Mouse (Mus musculus) neural tube, embryonic 15.5 days (tissue): Measurements from ENCODE around the gene Esr1. TPM values are rescaled to one million over a fixed set of nuclear protein-coding genes. Genes with fewer than 3 reads are reported as not detected.
A peak's percentile ranks its signal among the peaks of the same experiment; 100 is the strongest.

Experiments used
- ATAC-seq: fragments of 200-750 bp; cut with Nextera tagmentation; 2 replicates; pipeline ENCODE4 v1.8.0; 2017; ENCODE audit warnings: mild to moderate bottlenecking, moderate TSS enrichment, moderate library complexity; ENCODE audit not compliant: low FRiP score
- H3K27ac ChIP-seq: fragments of 300-500 bp; sonication (generic); replicated peaks from 2 replicates; pipeline ENCODE4 v1.5.1; 2015; ENCODE audit warnings: mild to moderate bottlenecking, inconsistent platforms
- H3K27me3 ChIP-seq: fragments of 300-500 bp; sonication (generic); replicated peaks from 2 replicates; pipeline ENCODE4 v1.6.1; 2015; ENCODE audit warnings: inconsistent platforms
- H3K36me3 ChIP-seq: fragments of 300-500 bp; sonication (generic); 2 replicates; pipeline ENCODE4 v1.6.1; 2015; ENCODE audit warnings: inconsistent platforms
- H3K4me1 ChIP-seq: fragments of 300-500 bp; sonication (generic); 2 replicates; pipeline ENCODE4 v1.6.1; 2015; ENCODE audit warnings: inconsistent platforms
- H3K4me2 ChIP-seq: fragments of 300-500 bp; sonication (generic); 2 replicates; pipeline ENCODE4 v1.6.1; 2015; ENCODE audit warnings: inconsistent platforms, mild to moderate bottlenecking, moderate library complexity
- H3K4me3 ChIP-seq: fragments of 300-500 bp; sonication (generic); replicated peaks from 2 replicates; pipeline ENCODE4 v1.5.1; 2015; ENCODE audit warnings: mild to moderate bottlenecking, inconsistent platforms
- H3K9ac ChIP-seq: fragments of 300-500 bp; sonication (generic); replicated peaks from 2 replicates; pipeline ENCODE4 v1.6.1; 2015; ENCODE audit warnings: mild to moderate bottlenecking, inconsistent platforms
- H3K9me3 ChIP-seq: fragments of 300-500 bp; sonication (generic); replicated peaks from 2 replicates; pipeline ENCODE4 v1.6.1; 2016; ENCODE audit warnings: inconsistent platforms
- WGBS: fragments of 180-500 bp; shearing (Covaris S2); methylation state at CpG from one replicate; pipeline ENCODE4 v1.1.7; 2015; ENCODE audit warnings: mixed read lengths; 5-methylcytosine and 5-hydroxymethylcytosine counted together
- polyA plus RNA-seq: library from polyadenylated mRNA; unstranded; fragments of >200 nt; fragmentation: Nextera tagmentation; extraction: Ambion mirVana; gene quantifications from 2 replicates; pipeline ENCODE4 v1.2.1, GENCODE M21; 2015

Gene Esr1
- polyA plus RNA-seq, 1 experiment from 2014 or later: 0.70 TPM

DNA sequence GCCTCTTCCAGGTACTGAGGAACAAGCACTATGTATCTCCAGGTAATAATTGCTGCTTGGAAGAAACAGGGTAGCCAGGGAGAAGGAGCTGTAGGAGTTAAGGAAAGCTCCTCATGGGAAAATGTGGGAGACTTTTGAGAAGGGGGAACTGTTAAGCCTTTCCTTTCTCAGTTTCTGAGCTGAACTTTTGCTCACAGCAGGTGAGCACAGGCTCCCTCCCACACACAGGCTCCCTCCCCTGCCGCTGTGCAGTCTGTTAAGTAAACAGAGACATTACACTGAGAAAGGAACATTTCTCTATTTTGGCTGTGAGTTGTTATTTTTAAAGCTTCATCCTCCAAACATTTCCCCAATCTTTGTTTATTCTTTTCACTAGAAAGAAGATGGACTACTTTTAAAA lies 354.4 kb downstream of the Esr1 start:
- no peak for ATAC-seq
- Histone ChIP-seq H3K4me3 (no peak overlapping the region), H3K27ac (no peak overlapping the region), H3K4me2 (no peak overlapping the region), H3K9me3 (no peaks in the 10 kb centered on the region), H3K9ac (no peak overlapping the region), H3K4me1 (no peaks in the 10 kb centered on the region), H3K36me3 (no peaks in the 10 kb centered on the region), H3K27me3 (no peaks in the 10 kb centered on the region)
- 35% methylated on average over 1 of the region's 1 CpGs for WGBS

DNA sequence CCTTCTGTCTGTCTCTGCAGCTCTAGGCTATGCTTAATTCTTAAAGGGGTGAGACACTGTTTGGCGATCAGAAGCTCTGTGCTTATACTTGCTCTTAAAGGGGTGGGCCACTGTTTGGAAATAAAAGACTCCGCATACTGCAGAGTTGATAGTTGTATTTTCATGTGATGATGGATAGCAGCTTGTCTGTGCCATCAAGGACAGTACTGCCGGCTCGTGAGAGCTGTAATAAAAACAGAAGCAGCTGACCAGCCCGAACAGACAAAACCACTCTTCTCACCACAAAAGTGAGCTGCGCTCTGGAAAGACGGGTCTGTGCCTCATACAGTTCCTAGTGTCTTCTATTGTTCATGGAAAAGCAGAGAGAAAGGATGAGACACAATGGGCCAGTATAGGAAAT lies 359.8 kb downstream of the Esr1 start:
- 61% methylated on average over 7 of the region's 7 CpGs for WGBS
- Histone ChIP-seq H3K9ac (no peak overlapping the region), H3K4me2 (no peak overlapping the region), H3K4me3 (no peak overlapping the region), H3K27me3 (no peaks in the 10 kb centered on the region), H3K4me1 (no peaks in the 10 kb centered on the region), H3K36me3 (no peaks in the 10 kb centered on the region), H3K27ac (no peak overlapping the region), H3K9me3 (no peaks in the 10 kb centered on the region)
- no peak for ATAC-seq

DNA sequence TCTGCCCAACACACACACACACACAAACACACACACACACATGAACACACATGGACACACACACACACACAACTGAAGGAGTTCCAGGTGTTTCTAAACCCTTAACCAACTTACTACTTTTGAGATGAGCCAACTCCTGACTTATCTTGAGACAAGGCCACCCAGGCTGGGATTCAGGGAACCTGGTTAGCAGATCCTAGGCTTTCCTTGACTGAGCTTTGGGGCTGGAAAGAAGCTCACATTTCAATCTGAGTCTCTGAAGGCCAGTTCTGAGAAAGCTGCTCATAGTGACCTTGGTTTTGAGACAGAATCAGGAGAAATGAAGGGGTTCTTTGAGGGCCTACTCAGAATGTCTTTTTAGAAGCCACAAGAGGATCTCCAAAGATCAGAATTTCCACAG lies 360.2 kb downstream of the Esr1 start:
- H3K9me3 ChIP-seq: no peaks in the 10 kb centered on the region
- H3K27me3 ChIP-seq: no peaks in the 10 kb centered on the region
- H3K9ac ChIP-seq: no peak overlapping the region
- H3K4me3 ChIP-seq: no peak overlapping the region
- no peak for ATAC-seq
- no peak overlapping the region for H3K27ac ChIP-seq
- H3K4me1 ChIP-seq: no peaks in the 10 kb centered on the region
- no peak overlapping the region for H3K4me2 ChIP-seq
- no peaks in the 10 kb centered on the region for H3K36me3 ChIP-seq

DNA sequence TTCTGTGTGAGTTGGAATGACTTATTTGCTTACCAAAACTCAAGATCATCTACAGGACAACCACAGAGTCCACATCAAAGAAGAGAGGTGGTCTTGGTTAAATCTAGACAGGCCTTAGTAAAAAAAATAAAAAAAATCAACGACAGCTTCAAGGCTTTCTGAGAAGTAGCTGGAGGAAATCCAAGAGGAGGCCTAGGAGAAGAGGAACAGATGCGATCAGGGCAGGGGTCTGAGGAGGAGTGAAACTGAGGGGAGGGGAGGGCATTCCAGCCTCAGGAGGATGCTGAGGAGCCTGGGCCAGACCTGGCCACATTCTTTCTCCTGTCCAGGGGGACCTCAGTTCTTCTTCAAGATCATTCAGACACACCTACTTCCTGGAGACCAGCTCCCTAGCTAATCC lies 360.6 kb downstream of the Esr1 start:
- H3K27me3 ChIP-seq: no peaks in the 10 kb centered on the region
- no peak overlapping the region for H3K9ac ChIP-seq
- H3K4me2 ChIP-seq: no peak overlapping the region
- H3K4me1 ChIP-seq: no peaks in the 10 kb centered on the region
- H3K36me3 ChIP-seq: no peaks in the 10 kb centered on the region
- no peak overlapping the region for H3K4me3 ChIP-seq
- no peaks in the 10 kb centered on the region for H3K9me3 ChIP-seq
- ATAC-seq: no peak
- 58% methylated on average over 2 of the region's 2 CpGs for WGBS
- no peak overlapping the region for H3K27ac ChIP-seq

DNA sequence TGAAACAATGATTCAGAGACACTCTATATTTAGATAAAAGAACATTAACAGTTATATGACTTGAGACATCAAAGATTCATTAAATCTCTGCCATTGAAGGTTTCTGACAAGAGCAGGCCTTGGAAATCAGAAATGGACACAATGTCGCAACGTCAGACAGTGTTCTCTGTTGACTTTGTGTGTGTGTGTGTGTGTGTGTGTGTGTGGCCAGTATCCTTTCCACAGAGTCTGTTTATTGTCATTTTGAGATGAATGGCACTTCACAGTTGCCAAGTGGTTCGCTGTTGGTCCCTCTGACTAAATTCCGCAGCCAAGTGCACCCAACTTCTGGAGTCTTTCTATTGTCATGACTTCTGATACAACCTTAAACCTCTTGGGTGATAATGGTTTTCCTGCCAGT lies 362.9 kb downstream of the Esr1 start:
- H3K36me3 ChIP-seq: no peaks in the 10 kb centered on the region
- H3K4me3 ChIP-seq: no peak overlapping the region
- no peak overlapping the region for H3K9ac ChIP-seq
- no peak for ATAC-seq
- no peaks in the 10 kb centered on the region for H3K9me3 ChIP-seq
- H3K27me3 ChIP-seq: no peaks in the 10 kb centered on the region
- WGBS: 94% methylated on average over 4 of the region's 4 CpGs
- no peaks in the 10 kb centered on the region for H3K4me1 ChIP-seq
- no peak overlapping the region for H3K27ac ChIP-seq
- no peak overlapping the region for H3K4me2 ChIP-seq

DNA sequence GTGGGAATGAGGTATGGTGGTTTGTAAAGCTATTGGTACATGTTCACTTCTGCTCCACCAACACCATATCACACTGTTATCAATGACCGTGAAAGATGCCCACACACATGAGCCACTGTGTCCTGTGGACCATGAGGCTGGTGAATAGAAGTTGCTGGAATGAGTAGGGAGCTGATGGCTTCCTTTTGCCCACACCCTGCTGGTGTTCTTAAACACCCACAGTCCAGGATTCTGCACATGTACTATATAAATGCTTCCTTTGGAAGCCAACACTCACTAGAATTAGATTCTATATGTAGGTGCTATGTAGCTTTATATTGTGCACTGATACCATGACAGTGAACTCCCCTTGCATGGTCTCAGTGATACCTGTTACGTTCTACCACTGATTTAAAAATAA lies 365.2 kb downstream of the Esr1 start:
- Histone ChIP-seq H3K4me2 (no peak overlapping the region), H3K36me3 (no peaks in the 10 kb centered on the region), H3K9me3 (no peaks in the 10 kb centered on the region), H3K4me3 (no peak overlapping the region), H3K27ac (no peak overlapping the region), H3K27me3 (no peaks in the 10 kb centered on the region), H3K9ac (no peak overlapping the region), H3K4me1 (no peaks in the 10 kb centered on the region)
- no peak for ATAC-seq
- WGBS: 93% methylated on average over 2 of the region's 2 CpGs

DNA sequence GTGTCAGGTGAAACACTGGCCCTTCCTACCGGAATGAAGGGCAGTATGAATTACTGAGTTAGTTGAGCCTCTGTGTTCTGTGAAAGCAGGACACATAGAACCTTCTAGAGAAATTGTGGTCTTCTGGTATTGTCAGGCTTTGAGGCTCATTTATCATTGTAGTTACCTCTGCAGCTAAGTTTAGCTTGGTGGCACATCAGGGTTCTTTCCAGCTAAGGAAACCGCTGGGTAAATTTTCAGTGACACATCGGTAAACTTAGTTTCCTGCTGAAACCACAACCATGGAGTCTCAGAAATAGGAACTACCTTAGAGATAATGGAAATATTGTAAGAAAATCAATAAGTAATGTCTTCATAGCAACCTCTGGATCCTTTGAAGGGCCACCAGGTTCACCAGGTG lies 366.0 kb downstream of the Esr1 start:
- H3K36me3 ChIP-seq: no peaks in the 10 kb centered on the region
- no peaks in the 10 kb centered on the region for H3K4me1 ChIP-seq
- H3K4me2 ChIP-seq: no peak overlapping the region
- no peak overlapping the region for H3K9ac ChIP-seq
- no peak overlapping the region for H3K27ac ChIP-seq
- no peaks in the 10 kb centered on the region for H3K9me3 ChIP-seq
- no peak for ATAC-seq
- H3K27me3 ChIP-seq: no peaks in the 10 kb centered on the region
- WGBS: 95% methylated on average over 3 of the region's 3 CpGs
- H3K4me3 ChIP-seq: no peak overlapping the region

DNA sequence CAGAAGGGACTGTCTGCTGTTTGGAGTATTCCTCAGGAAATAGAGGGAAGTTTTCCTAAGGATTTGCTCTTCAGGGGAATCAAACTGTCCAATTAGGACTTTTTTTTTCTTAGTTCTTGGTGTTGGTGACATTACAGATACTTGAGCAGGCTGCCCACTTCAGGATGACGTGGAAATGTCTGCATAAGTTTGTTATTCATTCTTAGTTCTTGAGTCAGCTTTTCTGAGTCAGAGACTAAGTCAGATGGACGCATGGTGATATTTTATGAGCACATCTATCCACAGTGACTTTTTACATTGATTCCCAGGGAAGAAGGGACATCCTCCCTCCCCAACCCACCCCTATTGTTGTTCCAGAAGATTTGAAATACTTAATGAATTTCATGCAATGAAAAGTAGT lies 372.5 kb downstream of the Esr1 start:
- no peaks in the 10 kb centered on the region for H3K9me3 ChIP-seq
- H3K4me3 ChIP-seq: no peak overlapping the region
- no peak for ATAC-seq
- H3K27me3 ChIP-seq: no peaks in the 10 kb centered on the region
- H3K4me1 ChIP-seq: no peaks in the 10 kb centered on the region
- H3K9ac ChIP-seq: no peak overlapping the region
- 71% methylated on average over 2 of the region's 2 CpGs for WGBS
- H3K36me3 ChIP-seq: no peaks in the 10 kb centered on the region
- H3K27ac ChIP-seq: no peak overlapping the region
- no peak overlapping the region for H3K4me2 ChIP-seq

DNA sequence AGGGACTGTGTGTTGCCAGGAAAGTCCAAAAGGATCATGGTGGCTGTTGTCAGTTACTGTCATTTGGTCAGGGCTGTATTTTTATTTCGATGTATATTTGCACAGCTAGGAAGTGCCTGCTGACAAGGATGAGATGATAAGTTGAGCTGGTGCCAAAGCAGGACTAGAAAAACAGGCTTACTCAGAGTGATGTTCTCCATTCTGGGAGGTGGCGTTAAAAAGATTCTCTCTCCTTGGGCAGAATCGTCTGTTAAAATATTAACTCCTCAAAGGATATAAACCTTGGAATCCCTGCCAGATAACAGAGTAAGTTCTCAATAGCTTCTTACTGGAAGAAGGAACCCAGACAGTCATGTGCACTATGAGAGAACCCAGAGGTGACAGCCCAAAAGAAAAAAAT lies 382.4 kb downstream of the Esr1 start:
- Histone ChIP-seq H3K4me2 (no peak overlapping the region), H3K4me3 (no peak overlapping the region), H3K36me3 (no peaks in the 10 kb centered on the region), H3K9ac (no peak overlapping the region), H3K9me3 (no peaks in the 10 kb centered on the region), H3K27me3 (no peaks in the 10 kb centered on the region), H3K27ac (no peak overlapping the region), H3K4me1 (no peaks in the 10 kb centered on the region)
- ATAC-seq: no peak
- 81% methylated on average over 3 of the region's 3 CpGs for WGBS

DNA sequence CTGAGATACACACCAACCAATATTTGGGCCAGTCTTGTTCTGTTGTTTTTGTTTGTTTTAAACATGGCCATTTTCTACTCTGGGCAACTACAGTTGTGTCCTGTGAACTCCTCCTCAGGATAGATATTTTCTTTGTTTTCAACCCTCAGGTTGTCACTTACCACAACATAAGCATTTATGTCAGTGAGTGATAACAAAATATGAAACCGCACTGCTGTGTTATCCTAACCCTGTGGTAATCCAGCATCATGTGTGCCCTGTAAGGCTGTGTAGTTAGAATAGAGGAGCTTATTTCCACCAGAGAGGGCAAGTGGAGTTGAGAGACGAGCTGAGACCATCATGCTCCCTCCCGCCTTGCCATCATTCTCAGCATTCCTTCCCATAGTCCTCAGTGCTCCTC lies 385.2 kb downstream of the Esr1 start:
- no peaks in the 10 kb centered on the region for H3K4me1 ChIP-seq
- no peak for ATAC-seq
- H3K27ac ChIP-seq: no peak overlapping the region
- no peaks in the 10 kb centered on the region for H3K9me3 ChIP-seq
- whole genome bisulfite sequencing: 82% methylated on average over 3 of the region's 3 CpGs
- no peaks in the 10 kb centered on the region for H3K27me3 ChIP-seq
- no peak overlapping the region for H3K4me3 ChIP-seq
- no peaks in the 10 kb centered on the region for H3K36me3 ChIP-seq
- no peak overlapping the region for H3K4me2 ChIP-seq
- H3K9ac ChIP-seq: no peak overlapping the region

DNA sequence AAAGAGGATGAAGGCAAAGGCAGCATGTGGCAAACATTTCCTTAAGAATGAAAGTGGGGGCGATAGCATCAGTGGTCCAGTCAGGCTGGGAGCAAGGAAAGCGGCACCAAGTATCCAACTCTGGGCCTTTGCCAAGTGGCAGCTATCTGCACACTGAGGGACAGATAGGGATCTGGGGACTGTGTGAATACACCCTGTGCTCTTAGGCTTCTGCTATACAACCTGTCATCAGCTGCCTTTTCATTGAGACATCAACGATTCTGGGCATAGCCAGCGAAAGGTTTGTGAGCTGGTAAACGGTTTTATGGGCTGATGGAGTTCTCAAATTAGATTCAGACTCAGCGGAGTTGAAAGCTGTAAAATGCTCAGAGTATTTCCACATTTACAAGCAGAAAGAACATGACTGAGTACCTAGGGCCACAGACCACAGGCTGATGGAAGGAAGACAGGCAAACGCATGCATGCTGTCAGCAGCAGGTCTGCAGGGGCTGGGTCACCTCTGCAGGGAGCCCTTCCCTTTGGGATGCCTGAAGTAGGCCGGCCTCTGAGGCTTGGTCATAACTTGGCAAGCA lies 397.5 kb downstream of the Esr1 start:
- H3K4me2 ChIP-seq: no peak overlapping the region
- H3K9me3 ChIP-seq: no peaks in the 10 kb centered on the region
- H3K4me3 ChIP-seq: no peak overlapping the region
- 0 out of 2 replicates have a peak overlapping the region, but pooled peaks have one; percentile 45 for H3K27ac ChIP-seq
- no peak overlapping the region for H3K9ac ChIP-seq
- H3K27me3 ChIP-seq: no peaks in the 10 kb centered on the region
- no peaks in the 10 kb centered on the region for H3K36me3 ChIP-seq
- ATAC-seq: peak; percentile 69
- no peaks in the 10 kb centered on the region for H3K4me1 ChIP-seq
- WGBS: 51% methylated on average over 8 of the region's 8 CpGs

DNA sequence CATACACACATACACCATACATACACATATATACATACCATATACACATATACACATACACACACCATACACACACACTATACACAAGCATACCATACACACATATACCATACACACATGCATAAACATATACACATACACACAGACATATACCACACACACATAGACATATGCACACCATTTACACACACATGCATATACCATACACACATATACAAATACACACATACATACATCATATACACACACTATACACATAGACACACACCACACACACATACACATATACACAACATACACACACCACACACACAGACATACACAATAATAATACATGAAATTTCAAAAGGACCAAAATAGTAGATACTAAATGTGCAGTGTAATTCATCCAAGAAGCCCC lies 400.6 kb downstream of the Esr1 start:
- Histone ChIP-seq H3K36me3 (no peaks in the 10 kb centered on the region), H3K4me2 (no peak overlapping the region), H3K4me3 (no peak overlapping the region), H3K9ac (no peak overlapping the region), H3K4me1 (no peaks in the 10 kb centered on the region), H3K9me3 (no peaks in the 10 kb centered on the region), H3K27ac (no peak overlapping the region), H3K27me3 (no peaks in the 10 kb centered on the region)
- no peak for ATAC-seq

DNA sequence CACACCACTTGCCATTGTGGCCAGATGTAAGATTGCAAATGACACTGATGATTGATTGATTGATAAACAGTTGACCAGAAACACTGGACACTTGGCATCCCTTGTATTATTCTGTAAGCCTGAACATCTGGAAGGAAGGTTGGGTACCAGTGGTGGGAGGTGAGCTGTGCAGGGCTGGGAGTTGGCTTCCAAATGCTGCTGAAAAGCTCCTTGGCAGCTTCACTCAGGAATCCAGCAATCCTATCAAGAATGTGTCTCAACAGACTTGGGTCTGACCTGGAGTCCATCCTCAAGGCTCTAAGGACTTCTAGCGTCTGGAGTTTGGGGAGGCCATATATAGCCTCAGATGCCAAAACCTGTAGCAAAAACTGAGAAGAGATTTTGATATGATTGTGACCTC lies 403.6 kb downstream of the Esr1 start:
- Histone ChIP-seq H3K27me3 (no peaks in the 10 kb centered on the region), H3K4me2 (no peak overlapping the region), H3K4me3 (no peak overlapping the region), H3K36me3 (no peaks in the 10 kb centered on the region), H3K4me1 (no peaks in the 10 kb centered on the region), H3K9me3 (no peaks in the 10 kb centered on the region), H3K9ac (no peak overlapping the region), H3K27ac (no peak overlapping the region)
- 89% methylated on average over 1 of the region's 1 CpGs for WGBS
- ATAC-seq: no peak
